Mouse (Mus musculus): Measurements from ENCODE around the gene Gdpd5.

GRCm38 (mm10) chr7:99468283-99469132 lies 87.3 kb downstream of the Gdpd5 start:
- no peak for TF ChIP-seq GATA1 (IDR thresholded peaks at IDR 0.05; ENCODE audit: borderline replicate concordance, low read length)
- TF ChIP-seq FLI1 (IDR thresholded peaks at IDR 0.05; ENCODE audit: low read length): no peak
